Mouse (Mus musculus) cerebellum, postnatal 4 days (tissue): ENCODE measurements around the gene Agxt2.

Experiments used
- DNase-seq, 2 experiments: peaks; one replicate each; pipeline ENCODE4 v3.0.0; 2022; ENCODE audit warnings: low spot score in 2 of 2, mixed read lengths in 1 of 2

Gene Agxt2

GRCm38 (mm10) chr15:10358039-10358948, at the start of gene Agxt2:
Gene Agxt2, plus strand, starts transcription at chr15:10358532.
- DNase-seq: no peak

GRCm38 (mm10) chr15:10311826-10312225, 46.5 kb upstream of the Agxt2 start:
- DNase-seq: no peak

- peak; percentile 22 to 59 for DNase-seq
Observed at GRCm38 (mm10) chr15:10313522-10314455, 44.5 kb upstream of the Agxt2 start.

GRCm38 (mm10) chr15:10325080-10325479, 33.3 kb upstream of the Agxt2 start, which contains the start of gene Gm21973:
Gene Gm21973, plus strand, starts transcription at chr15:10325380.
- no peak for DNase-seq

- DNase-seq: no peak
Observed at GRCm38 (mm10) chr15:10330626-10331025, 27.7 kb upstream of the Agxt2 start.

- DNase-seq: no peak
Observed at GRCm38 (mm10) chr15:10332566-10332965, 25.8 kb upstream of the Agxt2 start.

- no peak for DNase-seq
Observed at GRCm38 (mm10) chr15:10338606-10339005, 19.7 kb upstream of the Agxt2 start.

GRCm38 (mm10) chr15:10347044-10347443, 11.3 kb upstream of the Agxt2 start:
- no peak for DNase-seq

GRCm38 (mm10) chr15:10366331-10366730, 8.0 kb downstream of the Agxt2 start:
- no peak for DNase-seq

GRCm38 (mm10) chr15:10375404-10375803, 17.1 kb downstream of the Agxt2 start:
- DNase-seq: no peak

GRCm38 (mm10) chr15:10378338-10378959, 20.1 kb downstream of the Agxt2 start:
- no peak for DNase-seq

- no peak for DNase-seq
Observed at GRCm38 (mm10) chr15:10379757-10380458, 21.6 kb downstream of the Agxt2 start.

- DNase-seq: no peak
Observed at GRCm38 (mm10) chr15:10387263-10387662, 28.9 kb downstream of the Agxt2 start.

GRCm38 (mm10) chr15:10399795-10400194, 41.5 kb downstream of the Agxt2 start:
- DNase-seq: no peak

- DNase-seq: no peak
Observed at GRCm38 (mm10) chr15:10400415-10400814, 42.1 kb downstream of the Agxt2 start.

- DNase-seq: no peak
Observed at GRCm38 (mm10) chr15:10409842-10410241, 51.5 kb downstream of the Agxt2 start.

- no peak for DNase-seq
Observed at GRCm38 (mm10) chr15:10410881-10411280, 52.5 kb downstream of the Agxt2 start.

- no peak for DNase-seq
Observed at GRCm38 (mm10) chr15:10413656-10414055, 55.3 kb downstream of the Agxt2 start.

GRCm38 (mm10) chr15:10421138-10421784, 62.9 kb downstream of the Agxt2 start:
- no peak for DNase-seq

GRCm38 (mm10) chr15:10421785-10422144, 63.4 kb downstream of the Agxt2 start:
- no peak for DNase-seq

- no peak for DNase-seq
Observed at GRCm38 (mm10) chr15:10426124-10426523, 67.8 kb downstream of the Agxt2 start.
